Mouse (Mus musculus): ENCODE data around the gene Dcdc2a. TPM values are rescaled to one million over a fixed set of nuclear protein-coding genes. Genes with fewer than 3 reads are reported as not detected.

Gene Dcdc2a
- polyA plus RNA-seq, 1 experiment from 2014 or later, result 4.3 TPM

GRCm38 (mm10) chr13:25257608-25258007 lies 201.8 kb downstream of the Dcdc2a start:
- 69% methylated on average over 6 of the region's 6 CpGs for WGBS
- ATAC-seq (ENCODE audit: low FRiP score, low read depth), result peak; percentile 73

More at GRCm38 (mm10) chr13:25257608-25258007, 201.8 kb downstream of the Dcdc2a start:
- Histone ChIP-seq H3K27ac (replicated peaks) (no peak overlapping the region), H3K9me3 (no peaks in the 10 kb centered on the region), H3K4me1 (replicated peaks) (no peaks in the 10 kb centered on the region), H3K27me3 (no peaks in the 10 kb centered on the region), H3K36me3 (peaks cover 4% of the 10 kb centered on the region; the same call in 1 of the 2 replicates), H3K4me3 (no peak overlapping the region), H3K9ac (no peak overlapping the region), H3K4me2 (no peak overlapping the region)

Other genes starting within 250 kb of the Dcdc2a start
- 53.8 and 57.2 TPM in 2 replicates for gene Acot13, start 224.5 kb upstream of the Dcdc2a start, polyA plus RNA-seq (2015; fragmentation: Nextera tagmentation; extraction: Ambion mirVana)
- gene Tdp2, start 224.3 kb upstream of the Dcdc2a start, polyA plus RNA-seq (2015; fragmentation: Nextera tagmentation; extraction: Ambion mirVana), result 31.6 and 31.7 TPM in 2 replicates
- 6.9 and 8.2 TPM in 2 replicates for gene D130043K22Rik, start 210.9 kb upstream of the Dcdc2a start, polyA plus RNA-seq (2015; fragmentation: Nextera tagmentation; extraction: Ambion mirVana)
- gene Aldh5a1, start 118.3 kb upstream of the Dcdc2a start, polyA plus RNA-seq (2015; fragmentation: Nextera tagmentation; extraction: Ambion mirVana), result 13.8 and 13.9 TPM in 2 replicates
- 2.3 and 3.2 TPM in 2 replicates for gene Gpld1, start 112.9 kb upstream of the Dcdc2a start, polyA plus RNA-seq (2015; fragmentation: Nextera tagmentation; extraction: Ambion mirVana)
- gene Mrs2, start 35.6 kb upstream of the Dcdc2a start, polyA plus RNA-seq (2015; fragmentation: Nextera tagmentation; extraction: Ambion mirVana), result 16.2 and 17.3 TPM in 2 replicates
- gene Nrsn1, start 214.5 kb downstream of the Dcdc2a start, polyA plus RNA-seq (2015; fragmentation: Nextera tagmentation; extraction: Ambion mirVana), result 68.3 and 73.5 TPM in 2 replicates

All from hindbrain, embryonic 15.5 days (tissue).